Mouse (Mus musculus) lung, adult 2 months (tissue): Measurements from ENCODE around the gene Smim9. TPM values are rescaled to one million over a fixed set of nuclear protein-coding genes. Genes with fewer than 3 reads are reported as not detected.

ENCODE experiments used
- DNase-seq: peaks from one replicate; pipeline ENCODE4 v3.0.0; 2022
- H3K4me1 ChIP-seq: fragments of 200-500 bp; 2 replicates; pipeline ENCODE4 v1.6.1; 2011; ENCODE audit warnings: low read length; ENCODE audit not compliant: control insufficient read depth, insufficient read depth
- H3K4me3 ChIP-seq: fragments of 200-500 bp; replicated peaks from 2 replicates; pipeline ENCODE3; 2011; ENCODE audit warnings: low read depth, mild to moderate bottlenecking, control low read depth, low read length; ENCODE audit errors: extremely low read depth
- CTCF ChIP-seq: fragments of 200-500 bp; IDR thresholded peaks from 2 replicates; pipeline ENCODE4 v1.5.1; 2011; ENCODE audit warnings: mild to moderate bottlenecking, low read length, control low read depth; ENCODE audit not compliant: insufficient read depth
- POLR2A ChIP-seq: fragments of 200-500 bp; IDR thresholded peaks from 2 replicates; pipeline ENCODE4 v1.6.1; 2011; ENCODE audit warnings: low read depth, mild to moderate bottlenecking, control low read depth, low read length, borderline replicate concordance; ENCODE audit errors: extremely low read depth
- whole genome bisulfite sequencing: fragments of 180-500 bp; shearing (Covaris S2); methylation state at CpG from one replicate; pipeline ENCODE4 v1.1.7; 2018; 5-methylcytosine and 5-hydroxymethylcytosine counted together
- polyA plus RNA-seq: library from polyadenylated mRNA; depleted of rRNA; stranded (reverse); fragments of >200 nt; gene quantifications from 2 replicates; pipeline ENCODE4 v1.2.3, GENCODE M21; 2012; rRNA removed

Smim9 gene
- polyA plus RNA-seq, 1 experiment, result not detected

DNA sequence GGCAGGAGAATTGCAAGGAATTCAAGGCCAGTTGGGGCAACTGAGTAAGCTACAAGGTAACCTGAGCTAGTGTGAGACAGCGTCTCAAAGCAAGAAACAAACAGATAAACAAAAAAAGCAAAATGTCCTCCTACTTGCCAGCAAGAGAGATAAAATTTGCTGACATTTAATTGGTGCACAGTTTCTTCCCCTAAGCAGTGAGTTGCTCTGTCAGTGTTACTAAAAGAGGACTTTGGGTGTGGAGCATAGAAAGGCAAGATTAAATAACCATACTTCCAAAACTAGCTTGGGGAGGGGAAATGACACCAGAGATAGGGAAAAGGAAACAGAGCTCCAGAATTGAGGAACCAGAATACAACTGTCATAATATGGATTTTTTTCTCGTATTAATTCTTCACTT lies 34.1 kb downstream of the Smim9 start:
- peaks cover 2% of the 10 kb centered on the region; the same call in 1 of the 2 replicates for H3K4me1 ChIP-seq
- DNase-seq, result no peak
- TF ChIP-seq CTCF (no peak), POLR2A (no peak)
- H3K4me3 ChIP-seq, result no peak overlapping the region
- 29% methylated on average over 2 of the region's 2 CpGs for WGBS

DNA sequence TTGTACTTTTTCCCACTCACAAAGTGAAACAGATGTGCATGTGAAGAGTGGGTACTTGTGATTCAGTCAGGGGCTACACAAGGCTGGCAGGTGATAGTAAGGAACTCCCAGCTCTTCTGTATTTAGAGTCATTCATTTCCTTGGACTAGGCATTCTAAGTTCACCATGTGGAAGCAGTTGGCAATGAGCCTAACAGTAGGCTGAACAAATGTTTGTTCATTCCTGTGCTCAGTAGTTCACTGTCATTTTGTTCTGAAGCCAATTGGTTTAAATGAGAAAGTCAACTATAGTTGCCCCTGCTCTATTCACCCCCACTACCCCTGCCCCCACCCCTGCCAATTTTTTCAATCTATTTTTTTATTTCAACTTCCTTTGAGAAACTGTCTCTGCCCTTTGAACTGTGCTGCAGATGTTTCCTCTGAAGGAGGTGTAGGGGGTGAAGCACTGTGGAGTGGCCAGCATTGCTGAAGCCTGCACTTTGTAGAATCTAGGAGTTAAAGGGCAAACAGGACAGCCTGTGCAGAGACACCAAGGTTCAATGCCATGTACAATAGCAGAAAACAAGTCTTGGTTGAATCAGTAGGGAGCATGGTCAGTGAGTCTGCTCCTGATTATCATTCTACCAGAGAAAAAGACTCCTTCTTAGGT lies 35.1 kb downstream of the Smim9 start:
- no peak overlapping the region for H3K4me3 ChIP-seq
- DNase-seq, result peak; percentile 10
- TF ChIP-seq POLR2A (no peak), CTCF (no peak)

DNA sequence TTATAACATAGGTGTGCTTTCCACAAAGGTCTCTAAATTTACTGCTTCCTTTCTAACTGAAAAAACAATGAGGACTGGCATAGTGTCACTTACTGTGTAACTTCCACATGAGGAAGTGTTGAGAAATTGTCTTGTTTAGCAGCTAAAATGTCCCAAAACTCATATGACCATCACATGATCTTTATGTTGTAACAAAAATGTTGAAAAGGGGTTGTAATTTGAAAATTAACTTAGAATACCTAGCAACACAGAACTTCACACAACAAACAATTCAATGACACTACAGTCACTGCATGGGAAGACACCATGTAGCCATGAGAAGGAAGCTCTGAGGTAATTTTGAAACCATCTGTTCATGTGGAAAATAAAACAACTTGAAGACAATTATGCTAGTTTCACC lies 36.7 kb downstream of the Smim9 start:
- H3K4me3 ChIP-seq, result no peak overlapping the region
- TF ChIP-seq CTCF (no peak), POLR2A (no peak)
- peaks cover 2% of the 10 kb centered on the region; the same call in 1 of the 2 replicates for H3K4me1 ChIP-seq
- no peak for DNase-seq

More for the DNA sequence above, 35.1 kb downstream of the Smim9 start:
- H3K4me1 ChIP-seq, result peaks cover 2% of the 10 kb centered on the region; the same call in 1 of the 2 replicates

DNA sequence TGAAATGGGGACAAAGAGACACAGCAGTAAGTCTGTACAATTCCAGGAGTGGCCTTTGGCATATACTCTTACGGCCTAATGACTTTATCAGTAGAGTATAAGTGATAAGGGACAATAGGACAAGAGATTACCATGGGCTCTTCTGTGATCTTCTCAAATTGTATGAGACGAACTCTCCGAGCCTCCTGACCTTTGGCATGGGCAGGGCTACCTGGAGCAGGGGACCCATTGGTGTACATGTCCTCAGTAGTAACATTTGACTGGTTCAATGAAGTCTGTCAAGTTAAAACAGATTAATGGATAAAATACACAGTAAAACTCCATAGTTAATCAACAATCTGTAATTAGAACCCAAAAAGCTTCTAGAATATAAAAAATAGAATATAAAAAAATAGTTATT lies 38.0 kb downstream of the Smim9 start:
- H3K4me1 ChIP-seq, result peaks cover 2% of the 10 kb centered on the region; the same call in 1 of the 2 replicates
- no peak for TF ChIP-seq CTCF
- no peak for TF ChIP-seq POLR2A
- no peak overlapping the region for H3K4me3 ChIP-seq
- no peak for DNase-seq
- WGBS, result 89% methylated on average over 3 of the region's 3 CpGs

DNA sequence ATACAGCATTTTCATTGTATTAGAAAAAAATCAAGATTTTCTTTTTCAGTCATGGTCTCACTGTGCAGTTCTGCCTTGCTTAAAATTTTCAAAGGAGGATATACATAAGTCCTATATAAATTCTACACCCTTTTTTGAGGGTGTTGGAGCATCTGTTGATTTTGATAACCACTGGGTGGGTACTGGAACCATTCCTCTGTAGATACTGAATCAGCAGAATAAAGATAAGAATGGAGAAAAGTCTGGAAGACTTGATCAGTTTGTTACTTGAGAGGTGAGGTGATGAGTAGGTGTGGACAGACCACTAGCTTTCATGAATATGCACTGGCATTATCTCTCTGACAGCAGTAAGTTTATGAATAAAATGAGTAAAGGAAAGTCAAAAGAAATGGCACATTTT lies 48.0 kb downstream of the Smim9 start:
- Histone ChIP-seq H3K4me1 (no peaks in the 10 kb centered on the region), H3K4me3 (no peak overlapping the region)
- DNase-seq, result no peak
- TF ChIP-seq POLR2A (no peak), CTCF (no peak)

DNA sequence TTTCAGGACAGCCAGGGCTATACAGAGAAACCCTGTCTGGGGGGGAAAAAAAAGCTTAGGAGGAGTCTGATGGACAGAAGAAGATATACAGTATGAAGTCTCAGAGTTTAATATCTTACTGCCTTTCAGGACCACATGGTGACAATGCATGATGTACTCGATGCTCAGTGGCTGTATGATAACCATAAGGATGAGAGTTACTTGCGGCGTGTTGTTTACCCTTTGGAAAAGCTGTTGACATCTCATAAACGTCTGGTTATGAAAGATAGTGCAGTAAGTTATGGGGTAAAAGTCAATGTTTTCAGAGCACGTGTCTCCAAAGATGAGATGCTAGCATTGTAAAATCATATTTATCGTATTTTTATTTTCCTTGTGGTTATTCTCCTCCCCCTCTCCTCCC lies 61.3 kb downstream of the Smim9 start:
- WGBS, result 77% methylated on average over 6 of the region's 6 CpGs

DNA sequence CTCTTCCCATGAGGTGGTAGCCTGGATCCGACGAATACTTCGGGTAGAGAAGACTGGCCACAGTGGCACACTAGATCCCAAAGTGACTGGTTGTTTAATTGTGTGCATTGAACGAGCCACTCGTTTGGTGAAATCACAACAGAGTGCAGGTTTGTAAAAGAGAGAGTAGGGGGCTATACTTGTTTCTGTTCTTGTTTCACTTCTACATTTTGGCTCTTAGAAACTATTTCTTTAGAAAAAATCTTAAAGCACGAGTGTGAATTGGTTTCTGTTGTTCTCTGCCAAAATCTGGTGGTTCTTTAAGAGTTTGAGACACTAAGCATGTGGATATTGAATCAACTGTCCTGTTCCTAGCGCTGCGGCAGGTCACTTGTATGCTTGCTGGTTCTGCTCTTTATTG lies 64.8 kb downstream of the Smim9 start:
- TF ChIP-seq POLR2A (no peak), CTCF (no peak)
- no peak for DNase-seq
- Histone ChIP-seq H3K4me3 (no peak overlapping the region), H3K4me1 (no peaks in the 10 kb centered on the region)
- WGBS, result 84% methylated on average over 8 of the region's 8 CpGs

More for the DNA sequence above, 61.3 kb downstream of the Smim9 start:
- Histone ChIP-seq H3K4me3 (no peak overlapping the region), H3K4me1 (no peaks in the 10 kb centered on the region)
- no peak for DNase-seq
- no peak for TF ChIP-seq POLR2A
- TF ChIP-seq CTCF, result no peak

DNA sequence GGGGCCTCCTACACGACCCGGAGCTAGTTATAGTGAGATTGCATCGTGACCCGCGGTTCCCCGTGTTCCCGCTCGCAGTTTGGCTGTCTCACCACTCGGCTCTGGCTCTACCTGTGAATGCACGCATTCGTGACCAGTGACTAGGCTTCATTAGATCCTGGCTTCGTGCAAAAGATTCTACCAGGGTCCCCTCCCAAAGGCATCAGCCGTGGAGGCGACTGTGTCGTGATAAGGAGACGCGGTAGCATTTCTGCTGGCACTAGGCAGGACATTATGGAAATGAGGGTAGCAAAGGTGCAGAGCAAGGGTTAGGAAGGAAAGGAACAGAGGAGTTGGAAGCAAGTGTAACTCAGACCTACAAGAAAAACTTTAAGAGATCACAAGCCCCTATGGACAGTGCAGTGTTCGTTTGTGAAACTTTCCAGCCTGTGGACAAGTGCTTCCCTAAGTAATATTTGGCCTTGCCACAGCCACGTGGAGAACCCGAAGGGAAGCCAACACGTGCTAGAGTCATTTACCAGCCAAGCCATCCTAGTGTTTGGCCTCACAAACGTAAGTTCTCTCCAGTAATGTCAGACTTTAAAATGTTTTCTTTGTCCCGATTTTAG lies 67.3 kb downstream of the Smim9 start:
- WGBS, result 35% methylated on average over 23 of the region's 23 CpGs

More for the DNA sequence above, 67.3 kb downstream of the Smim9 start:
- no peak for TF ChIP-seq CTCF
- no peak for TF ChIP-seq POLR2A
- peak; percentile 12 for DNase-seq
- Histone ChIP-seq H3K4me3 (peak overlapping the region; percentile 88), H3K4me1 (no peaks in the 10 kb centered on the region)

Other genes with a start within 250 kb of the Smim9 start
- 1.8 and 2.5 TPM in 2 replicates for gene Gab3, start 78.3 kb downstream of the Smim9 start, polyA plus RNA-seq
- 5.4 and 11.5 TPM in 2 replicates for gene Dkc1, start 67.9 kb downstream of the Smim9 start, polyA plus RNA-seq
- gene Mpp1, start 32.8 kb downstream of the Smim9 start, polyA plus RNA-seq, result 66.8 and 74.2 TPM in 2 replicates
- 3.9 and 8.1 TPM in 2 replicates for gene Fundc2, start 218.6 kb upstream of the Smim9 start, polyA plus RNA-seq
- gene F8, start 218.8 kb upstream of the Smim9 start, polyA plus RNA-seq, result 0.34 and 0.54 TPM in 2 replicates